Mouse (Mus musculus) thymus, adult 2 months (tissue): ENCODE measurements around the gene Mstn.

ENCODE experiments used
- CTCF ChIP-seq: fragments of 200-500 bp; IDR thresholded peaks from 2 replicates; pipeline ENCODE4 v1.5.1; 2012; ENCODE audit warnings: mild to moderate bottlenecking, control low read depth, low read length, moderate library complexity, borderline replicate concordance; ENCODE audit not compliant: control insufficient read depth, poor library complexity, insufficient read depth; ENCODE audit errors: extremely low read depth
- POLR2A ChIP-seq: fragments of 200-500 bp; IDR thresholded peaks from 2 replicates; pipeline ENCODE4 v1.6.1; 2012; ENCODE audit warnings: mild to moderate bottlenecking, low read length, control low read depth, moderate library complexity; ENCODE audit not compliant: control insufficient read depth, poor library complexity, insufficient read depth; ENCODE audit errors: extremely low read depth

DNA sequence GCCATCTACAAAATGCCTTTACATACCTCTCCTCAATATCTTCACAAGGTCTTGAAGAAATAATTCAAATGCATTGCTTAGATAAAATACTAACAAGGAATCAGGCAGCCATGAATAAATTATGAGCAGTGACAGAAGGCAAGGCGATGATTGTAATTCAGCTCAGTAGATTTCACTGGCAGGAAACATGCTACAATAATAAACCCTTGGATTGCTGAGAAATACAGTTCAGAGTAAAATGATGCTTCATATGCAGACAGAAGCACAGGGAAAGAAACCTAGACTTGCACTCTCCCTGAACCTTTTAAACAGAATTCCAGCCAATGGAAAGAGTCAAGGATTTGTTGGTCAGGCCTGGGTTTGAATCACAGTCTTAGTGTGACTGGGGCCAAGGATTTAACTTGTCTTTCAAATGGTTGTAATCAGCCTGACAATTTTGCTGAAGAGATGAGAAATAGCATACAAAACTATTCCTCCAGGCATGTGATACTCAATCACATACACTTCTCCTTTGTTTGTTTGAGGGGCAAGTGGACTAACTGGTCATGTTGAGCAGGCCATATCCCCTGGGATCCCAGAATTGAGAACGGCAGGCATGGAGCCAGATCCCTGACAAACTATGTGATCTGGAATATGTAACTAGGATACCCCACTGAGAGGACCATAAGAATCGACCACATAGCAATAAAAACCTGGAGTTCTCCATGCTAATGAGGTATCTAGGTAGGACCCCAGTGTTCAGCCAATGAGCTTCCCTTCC lies 42.5 kb upstream of the Mstn start:
- TF ChIP-seq CTCF: no peak
- TF ChIP-seq POLR2A: no peak
